Mouse (Mus musculus): Measurements from ENCODE around the gene Rimbp2.
A peak's percentile ranks its signal among the peaks of the same experiment; 100 is the strongest.

The Rimbp2 gene

GRCm38 (mm10) chr5:128845033-128845432 lies 108.3 kb downstream of the Rimbp2 start:
- DNase-seq (ENCODE audit: low read depth, low spot score): no peak

- DNase-seq (ENCODE audit: low read depth, low spot score): no peak
These were observed 109.3 kb downstream of the Rimbp2 start for GRCm38 (mm10) chr5:128843982-128844381.

GRCm38 (mm10) chr5:128841541-128841940 lies 111.7 kb downstream of the Rimbp2 start:
- DNase-seq (ENCODE audit: low read depth, low spot score): no peak

GRCm38 (mm10) chr5:128837045-128837444 lies 116.2 kb downstream of the Rimbp2 start:
- no peak for DNase-seq (ENCODE audit: low read depth, low spot score)

GRCm38 (mm10) chr5:128834126-128834525 lies 119.2 kb downstream of the Rimbp2 start:
- no peak for DNase-seq (ENCODE audit: low read depth, low spot score)

GRCm38 (mm10) chr5:128822843-128823242 lies 130.4 kb downstream of the Rimbp2 start:
- DNase-seq (ENCODE audit: low read depth, low spot score): no peak

- DNase-seq (ENCODE audit: low read depth, low spot score): no peak
These were observed 133.5 kb downstream of the Rimbp2 start for GRCm38 (mm10) chr5:128819638-128820285.

GRCm38 (mm10) chr5:128815629-128816028 lies 137.7 kb downstream of the Rimbp2 start:
- no peak for DNase-seq (ENCODE audit: low read depth, low spot score)

- DNase-seq (ENCODE audit: low read depth, low spot score): no peak
These were observed 138.2 kb downstream of the Rimbp2 start for GRCm38 (mm10) chr5:128815078-128815477.

GRCm38 (mm10) chr5:128813121-128813520 lies 140.2 kb downstream of the Rimbp2 start:
- peak; percentile 33 for DNase-seq (ENCODE audit: low read depth, low spot score)

- no peak for DNase-seq (ENCODE audit: low read depth, low spot score)
These were observed 141.9 kb downstream of the Rimbp2 start for GRCm38 (mm10) chr5:128811431-128811830.

- no peak for DNase-seq (ENCODE audit: low read depth, low spot score)
These were observed 143.3 kb downstream of the Rimbp2 start for GRCm38 (mm10) chr5:128810006-128810405.

- DNase-seq (ENCODE audit: low read depth, low spot score): peak; percentile 53
These were observed 143.9 kb downstream of the Rimbp2 start for GRCm38 (mm10) chr5:128809406-128809805.

- peak; percentile 39 for DNase-seq (ENCODE audit: low read depth, low spot score)
These were observed 144.6 kb downstream of the Rimbp2 start for GRCm38 (mm10) chr5:128808547-128809182.

GRCm38 (mm10) chr5:128807408-128807807 lies 145.9 kb downstream of the Rimbp2 start:
- no peak for DNase-seq (ENCODE audit: low read depth, low spot score)

GRCm38 (mm10) chr5:128806296-128806998 lies 146.8 kb downstream of the Rimbp2 start:
- DNase-seq (ENCODE audit: low read depth, low spot score): no peak

- DNase-seq (ENCODE audit: low read depth, low spot score): no peak
These were observed 148.2 kb downstream of the Rimbp2 start for GRCm38 (mm10) chr5:128805092-128805491.

GRCm38 (mm10) chr5:128800592-128800991 lies 152.7 kb downstream of the Rimbp2 start:
- no peak for DNase-seq (ENCODE audit: low read depth, low spot score)

GRCm38 (mm10) chr5:128781621-128782020 lies 171.7 kb downstream of the Rimbp2 start:
- no peak for DNase-seq (ENCODE audit: low read depth, low spot score)

- DNase-seq (ENCODE audit: low read depth, low spot score): no peak
These were observed 176.9 kb downstream of the Rimbp2 start for GRCm38 (mm10) chr5:128776386-128776785.

- no peak for DNase-seq (ENCODE audit: low read depth, low spot score)
These were observed 184.2 kb downstream of the Rimbp2 start for GRCm38 (mm10) chr5:128769026-128769631.

- DNase-seq (ENCODE audit: low read depth, low spot score): no peak
These were observed 192.2 kb downstream of the Rimbp2 start for GRCm38 (mm10) chr5:128761118-128761517.

All from WW6 (cell line).